Mouse (Mus musculus): ENCODE data around the gene Slc39a3.

DNA sequence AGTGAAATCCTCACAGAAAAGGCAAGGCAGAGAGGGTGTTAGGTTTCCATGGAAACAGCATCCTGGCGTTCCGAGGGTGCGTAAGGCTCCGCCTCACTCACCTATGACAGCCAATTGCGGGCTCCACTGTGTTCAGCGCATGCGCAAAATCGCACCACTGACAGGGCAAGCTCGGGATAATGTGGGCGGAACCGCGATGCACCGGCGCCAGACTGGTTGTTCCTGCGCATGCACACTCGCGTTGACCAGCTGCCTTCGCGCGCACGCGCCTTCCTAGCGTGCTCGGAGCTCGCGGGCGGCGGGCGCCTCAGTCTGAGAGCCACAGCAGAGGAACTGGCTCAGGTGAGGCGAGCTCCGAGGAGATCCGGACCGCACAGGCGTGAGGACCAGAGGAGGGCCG lies 32.6 kb upstream of the Slc39a3 start, which contains the start of gene Thop1:
- peak; percentile 65 for TF ChIP-seq POLR2A (IDR thresholded peaks at IDR 0.05; ENCODE audit: insufficient read depth, low read depth, low read length)
- TF ChIP-seq CTCF (IDR thresholded peaks at IDR 0.05): peak; percentile 21
- TF ChIP-seq EP300 (IDR thresholded peaks at IDR 0.05; ENCODE audit: insufficient read depth, low read depth, low read length): peak; percentile 50; the same call in 1 of the 2 replicates
